Mouse (Mus musculus): ENCODE measurements around the gene Magt1.
"Not testable (repeated sequence)": the region's sequence is repeated elsewhere in the genome, so short reads cannot be mapped to it uniquely, and the experiment has no call there.

The Magt1 gene

DNA sequence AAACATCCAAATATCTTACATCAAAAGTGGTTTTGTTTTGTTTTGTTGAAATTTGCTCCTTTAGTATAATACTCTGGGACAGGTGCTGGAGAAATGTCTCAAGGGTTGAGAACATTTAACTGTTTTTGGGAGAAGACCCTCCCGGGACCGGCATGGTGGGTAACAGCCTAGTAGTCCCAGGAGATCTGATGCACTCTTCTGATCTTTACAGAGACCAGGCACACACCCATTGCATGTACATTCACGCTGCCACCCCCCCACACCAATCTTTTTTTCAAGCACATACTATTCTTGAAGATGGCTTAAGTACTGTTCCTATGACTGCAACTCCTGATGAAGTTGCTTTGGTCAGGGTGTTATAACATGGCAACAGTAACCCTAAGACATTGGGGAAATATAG is 853 bp upstream of the Magt1 start:
- Histone ChIP-seq H3K36me3 (ENCODE audit: insufficient read depth, low read length) (peaks cover 7% of the 10 kb centered on the region), H3K4me3 (replicated peaks; ENCODE audit: low read length) (peak overlapping the region; percentile 71), H3K27me3 (ENCODE audit: insufficient read depth, low read length) (no peaks in the 10 kb centered on the region), H3K4me1 (replicated peaks; ENCODE audit: low read depth, low read length) (peaks cover 31% of the 10 kb centered on the region), H3K9me3 (ENCODE audit: low read length) (no peaks in the 10 kb centered on the region)
- TF ChIP-seq NANOG (IDR thresholded peaks at IDR 0.05; ENCODE audit: borderline replicate concordance, low read length) (no peak), CTCF (conservative IDR thresholded peaks at IDR 0.05; ENCODE audit: low read length) (no peak), POU5F1 (IDR thresholded peaks at IDR 0.05; ENCODE audit: borderline replicate concordance, low read length) (no peak)

DNA sequence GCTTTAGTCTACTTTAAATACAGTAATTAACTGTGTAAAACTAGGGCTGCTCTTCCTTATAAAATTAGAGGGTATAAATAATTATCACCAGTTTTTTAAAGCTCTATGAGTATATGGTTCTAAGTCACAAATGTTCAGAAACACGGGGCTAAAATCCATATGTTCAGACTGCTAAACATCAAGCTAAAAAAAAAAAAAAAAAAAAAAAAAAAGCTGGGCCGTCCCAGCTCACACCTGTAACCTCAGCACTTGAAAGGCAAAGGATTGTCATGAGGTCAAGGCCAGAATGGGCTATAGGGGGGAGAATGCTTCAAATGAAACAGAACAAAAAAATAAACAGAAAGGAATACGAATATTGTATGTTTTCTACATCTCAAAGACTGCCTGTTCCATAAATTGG is 944 bp downstream of the Magt1 start:
- H3K9me3 ChIP-seq (ENCODE audit: low read length): no peaks in the 10 kb centered on the region

DNA sequence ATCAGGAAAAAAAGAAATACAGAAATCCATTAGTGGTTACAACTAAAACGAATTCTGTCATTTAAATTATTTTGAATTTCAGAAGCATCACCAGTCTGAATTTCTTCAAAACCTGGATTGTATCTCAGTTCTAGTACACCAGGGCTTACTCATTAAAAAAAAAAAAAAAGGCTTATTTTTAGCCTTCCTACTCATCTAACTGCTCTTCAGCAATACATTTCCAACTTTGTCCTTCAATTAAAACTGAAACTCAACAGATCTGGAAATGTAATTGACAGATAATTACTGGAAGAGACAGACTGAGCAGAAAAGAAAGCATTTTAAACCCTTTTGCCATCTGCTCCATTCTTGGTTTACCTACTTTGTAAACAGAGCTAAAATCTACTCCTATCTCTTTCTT is 10.1 kb downstream of the Magt1 start:
- H3K27me3 ChIP-seq (ENCODE audit: insufficient read depth, low read length): no peaks in the 10 kb centered on the region
- H3K36me3 ChIP-seq (ENCODE audit: insufficient read depth, low read length): peaks cover 35% of the 10 kb centered on the region
- H3K4me3 ChIP-seq (replicated peaks; ENCODE audit: low read length): no peak overlapping the region
- H3K9me3 ChIP-seq (ENCODE audit: low read length): no peaks in the 10 kb centered on the region
- TF ChIP-seq POU5F1 (IDR thresholded peaks at IDR 0.05; ENCODE audit: borderline replicate concordance, low read length): no peak
- no peak for TF ChIP-seq NANOG (IDR thresholded peaks at IDR 0.05; ENCODE audit: borderline replicate concordance, low read length)
- no peak for TF ChIP-seq CTCF (conservative IDR thresholded peaks at IDR 0.05; ENCODE audit: low read length)
- H3K4me1 ChIP-seq (replicated peaks; ENCODE audit: low read depth, low read length): no peaks in the 10 kb centered on the region

More for the DNA sequence above, 944 bp downstream of the Magt1 start:
- H3K36me3 ChIP-seq (ENCODE audit: insufficient read depth, low read length): peaks cover 4% of the 10 kb centered on the region; the same call in 1 of the 2 replicates
- peak overlapping the region; percentile 87 for H3K4me3 ChIP-seq (replicated peaks; ENCODE audit: low read length)
- TF ChIP-seq CTCF (conservative IDR thresholded peaks at IDR 0.05; ENCODE audit: low read length): no peak
- TF ChIP-seq POU5F1 (IDR thresholded peaks at IDR 0.05; ENCODE audit: borderline replicate concordance, low read length): no peak
- no peak for TF ChIP-seq NANOG (IDR thresholded peaks at IDR 0.05; ENCODE audit: borderline replicate concordance, low read length)
- H3K27me3 ChIP-seq (ENCODE audit: insufficient read depth, low read length): no peaks in the 10 kb centered on the region
- H3K4me1 ChIP-seq (replicated peaks; ENCODE audit: low read depth, low read length): peaks cover 23% of the 10 kb centered on the region

DNA sequence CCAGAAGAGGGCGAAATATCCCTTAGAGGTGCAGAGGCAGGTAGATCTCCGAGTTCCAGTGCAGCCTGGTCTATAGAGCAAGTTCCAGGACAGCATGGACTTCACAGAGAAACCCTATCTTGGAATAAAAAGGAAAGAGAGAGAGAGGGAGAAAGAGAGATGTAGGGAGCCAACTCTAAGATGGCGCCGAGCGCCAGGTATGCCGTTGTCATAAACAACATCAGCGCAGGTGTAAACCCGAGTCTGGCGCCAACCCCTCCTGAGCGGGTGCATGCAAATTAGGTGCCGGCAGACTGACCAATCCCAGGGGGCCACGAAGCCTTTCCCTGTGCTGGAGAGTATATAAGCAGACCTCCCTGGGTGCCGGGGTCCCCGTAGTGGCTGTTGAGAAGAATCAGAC is 54.6 kb downstream of the Magt1 start:
- H3K4me3 ChIP-seq (replicated peaks; ENCODE audit: low read length): peak overlapping the region; percentile 62
- H3K27me3 ChIP-seq (ENCODE audit: insufficient read depth, low read length); H3K4me1 ChIP-seq (replicated peaks; ENCODE audit: low read depth, low read length); H3K9me3 ChIP-seq (ENCODE audit: low read length); H3K36me3 ChIP-seq (ENCODE audit: insufficient read depth, low read length): not testable (repeated sequence)
- peak; percentile 26; the same call in 1 of the 2 replicates for TF ChIP-seq CTCF (conservative IDR thresholded peaks at IDR 0.05; ENCODE audit: low read length)

GRCm38 (mm10) chrX:105953999-105954398 is 57.7 kb downstream of the Magt1 start:
- Histone ChIP-seq H3K4me1 (replicated peaks; ENCODE audit: low read depth, low read length) (no peaks in the 10 kb centered on the region), H3K9me3 (ENCODE audit: low read length) (no peaks in the 10 kb centered on the region), H3K36me3 (ENCODE audit: insufficient read depth, low read length) (no peaks in the 10 kb centered on the region), H3K27me3 (ENCODE audit: insufficient read depth, low read length) (no peaks in the 10 kb centered on the region), H3K4me3 (replicated peaks; ENCODE audit: low read length) (no peak overlapping the region)
- no peak for TF ChIP-seq POU5F1 (IDR thresholded peaks at IDR 0.05; ENCODE audit: borderline replicate concordance, low read length)
- no peak for TF ChIP-seq NANOG (IDR thresholded peaks at IDR 0.05; ENCODE audit: borderline replicate concordance, low read length)
- no peak for TF ChIP-seq CTCF (conservative IDR thresholded peaks at IDR 0.05; ENCODE audit: low read length)

DNA sequence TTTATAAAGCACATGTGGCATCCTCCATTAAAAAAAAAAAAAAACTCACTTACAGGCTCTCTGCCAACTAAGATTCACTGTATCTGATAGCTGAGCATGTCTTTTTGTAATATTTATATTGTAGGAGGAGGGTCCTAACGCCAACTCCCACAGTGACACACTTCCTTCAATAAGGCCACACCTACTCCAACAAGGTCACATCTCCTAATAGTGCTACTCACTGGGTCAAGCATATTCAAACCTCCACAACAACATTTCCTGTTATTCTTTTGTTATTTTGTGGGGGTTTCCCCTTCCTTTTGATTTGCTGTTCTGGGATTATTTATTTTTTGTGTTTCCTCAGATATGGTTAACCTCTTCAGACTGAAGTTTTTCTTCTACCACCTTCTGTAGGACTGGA is 65.3 kb downstream of the Magt1 start:
- no peaks in the 10 kb centered on the region for H3K36me3 ChIP-seq (ENCODE audit: insufficient read depth, low read length)
- TF ChIP-seq CTCF (conservative IDR thresholded peaks at IDR 0.05; ENCODE audit: low read length) (no peak), POU5F1 (IDR thresholded peaks at IDR 0.05; ENCODE audit: borderline replicate concordance, low read length) (no peak), NANOG (IDR thresholded peaks at IDR 0.05; ENCODE audit: borderline replicate concordance, low read length) (no peak)

DNA sequence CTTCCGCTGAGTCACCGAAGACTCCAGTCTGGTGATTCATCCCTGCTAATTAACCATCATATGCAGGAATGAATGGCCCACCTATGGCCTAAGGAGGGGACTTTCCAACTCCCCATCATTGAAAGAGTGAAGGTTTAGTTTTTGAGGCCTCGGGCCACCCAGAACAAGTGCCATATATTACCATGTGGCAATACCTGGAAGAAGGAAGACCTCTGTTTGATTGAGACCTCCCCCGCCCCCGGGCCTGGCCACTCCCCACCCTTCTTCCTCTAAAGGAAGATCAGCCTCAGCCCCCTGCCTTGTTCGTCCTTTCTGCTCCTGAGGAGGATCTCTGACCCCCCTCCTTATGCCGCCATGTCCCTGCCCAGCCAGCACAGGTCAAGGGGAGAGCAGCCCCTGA is 72.5 kb downstream of the Magt1 start:
- Histone ChIP-seq H3K4me3 (replicated peaks; ENCODE audit: low read length) (no peak overlapping the region), H3K27me3 (ENCODE audit: insufficient read depth, low read length) (no peaks in the 10 kb centered on the region), H3K4me1 (replicated peaks; ENCODE audit: low read depth, low read length) (peaks cover 6% of the 10 kb centered on the region; the same call in 1 of the 2 replicates), H3K36me3 (ENCODE audit: insufficient read depth, low read length) (no peaks in the 10 kb centered on the region), H3K9me3 (ENCODE audit: low read length) (peaks cover 16% of the 10 kb centered on the region)
- TF ChIP-seq NANOG (IDR thresholded peaks at IDR 0.05; ENCODE audit: borderline replicate concordance, low read length) (no peak), CTCF (conservative IDR thresholded peaks at IDR 0.05; ENCODE audit: low read length) (no peak), POU5F1 (IDR thresholded peaks at IDR 0.05; ENCODE audit: borderline replicate concordance, low read length) (no peak)

More for the DNA sequence above, 65.3 kb downstream of the Magt1 start:
- Histone ChIP-seq H3K27me3 (ENCODE audit: insufficient read depth, low read length) (no peaks in the 10 kb centered on the region), H3K4me1 (replicated peaks; ENCODE audit: low read depth, low read length) (no peaks in the 10 kb centered on the region), H3K4me3 (replicated peaks; ENCODE audit: low read length) (no peak overlapping the region), H3K9me3 (ENCODE audit: low read length) (no peaks in the 10 kb centered on the region)

- peaks cover 16% of the 10 kb centered on the region for H3K9me3 ChIP-seq (ENCODE audit: low read length)
- H3K36me3 ChIP-seq (ENCODE audit: insufficient read depth, low read length): no peaks in the 10 kb centered on the region
- peaks cover 6% of the 10 kb centered on the region; the same call in 1 of the 2 replicates for H3K4me1 ChIP-seq (replicated peaks; ENCODE audit: low read depth, low read length)
- H3K4me3 ChIP-seq (replicated peaks; ENCODE audit: low read length): no peak overlapping the region
- no peaks in the 10 kb centered on the region for H3K27me3 ChIP-seq (ENCODE audit: insufficient read depth, low read length)
- TF ChIP-seq POU5F1 (IDR thresholded peaks at IDR 0.05; ENCODE audit: borderline replicate concordance, low read length) (no peak), CTCF (conservative IDR thresholded peaks at IDR 0.05; ENCODE audit: low read length) (no peak), NANOG (IDR thresholded peaks at IDR 0.05; ENCODE audit: borderline replicate concordance, low read length) (no peak)
These were observed 74.0 kb downstream of the Magt1 start for GRCm38 (mm10) chrX:105937736-105938135.

DNA sequence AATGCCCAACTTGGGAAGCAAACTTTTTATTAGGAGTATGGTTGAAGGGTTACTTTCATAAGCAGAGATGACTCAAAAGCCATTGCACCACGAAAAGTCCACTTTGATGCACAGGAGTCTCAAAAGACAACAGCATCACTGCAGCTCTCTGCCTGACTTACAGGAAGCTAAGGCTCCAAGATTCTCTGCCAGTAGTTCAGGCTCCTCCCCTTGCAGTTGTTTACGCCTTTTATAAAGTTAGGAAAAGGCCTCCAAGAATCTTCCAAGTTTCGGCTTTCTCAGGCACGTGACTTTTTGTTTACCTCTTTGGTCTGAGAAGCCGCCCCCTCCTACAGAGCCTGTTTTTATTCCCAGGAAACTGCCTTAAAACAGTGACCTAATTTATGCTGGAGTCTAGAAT is 77.4 kb downstream of the Magt1 start:
- TF ChIP-seq NANOG (IDR thresholded peaks at IDR 0.05; ENCODE audit: borderline replicate concordance, low read length) (no peak), POU5F1 (IDR thresholded peaks at IDR 0.05; ENCODE audit: borderline replicate concordance, low read length) (no peak), CTCF (conservative IDR thresholded peaks at IDR 0.05; ENCODE audit: low read length) (no peak)
- H3K36me3 ChIP-seq (ENCODE audit: insufficient read depth, low read length): no peaks in the 10 kb centered on the region
- no peaks in the 10 kb centered on the region for H3K27me3 ChIP-seq (ENCODE audit: insufficient read depth, low read length)
- no peak overlapping the region for H3K4me3 ChIP-seq (replicated peaks; ENCODE audit: low read length)
- peaks cover 4% of the 10 kb centered on the region for H3K4me1 ChIP-seq (replicated peaks; ENCODE audit: low read depth, low read length)
- peaks cover 16% of the 10 kb centered on the region for H3K9me3 ChIP-seq (ENCODE audit: low read length)

Data from E14TG2a.4 (cell line).